Mouse (Mus musculus) bone marrow macrophage, adult 2 months (primary cell): ENCODE measurements around the gene Rfx7. TPM values are rescaled to one million over a fixed set of nuclear protein-coding genes. Genes with fewer than 3 reads are reported as not detected.

Experiments
- H3K27ac ChIP-seq: 2 replicates; pipeline ENCODE4 v1.5.1; 2012; ENCODE audit warnings: low read depth, low read length; ENCODE audit not compliant: insufficient read depth
- H3K4me1 ChIP-seq: 2 replicates; pipeline ENCODE4 v1.6.1; 2012; ENCODE audit warnings: low read length; ENCODE audit not compliant: control insufficient read depth, insufficient read depth
- H3K4me3 ChIP-seq: 2 replicates; pipeline ENCODE4 v1.5.1; 2012; ENCODE audit warnings: mild to moderate bottlenecking, low read length, moderate library complexity; ENCODE audit not compliant: insufficient read depth
- CTCF ChIP-seq: IDR thresholded peaks from 2 replicates; pipeline ENCODE4 v1.5.1; 2012; ENCODE audit warnings: low read depth, mild to moderate bottlenecking, low read length, moderate library complexity
- POLR2A ChIP-seq: IDR thresholded peaks from 2 replicates; pipeline ENCODE4 v1.6.1; 2012; ENCODE audit warnings: mild to moderate bottlenecking, low read depth, low read length, borderline replicate concordance
- polyA plus RNA-seq: library from polyadenylated mRNA; stranded (reverse); fragments of >200 nt; gene quantifications from 2 replicates; pipeline ENCODE4 v1.2.4, GENCODE M21; 2012; ENCODE audit not compliant: missing spikeins, insufficient read depth, insufficient read length

Gene Rfx7
- polyA plus RNA-seq, 1 experiment, result 17.9 TPM

DNA sequence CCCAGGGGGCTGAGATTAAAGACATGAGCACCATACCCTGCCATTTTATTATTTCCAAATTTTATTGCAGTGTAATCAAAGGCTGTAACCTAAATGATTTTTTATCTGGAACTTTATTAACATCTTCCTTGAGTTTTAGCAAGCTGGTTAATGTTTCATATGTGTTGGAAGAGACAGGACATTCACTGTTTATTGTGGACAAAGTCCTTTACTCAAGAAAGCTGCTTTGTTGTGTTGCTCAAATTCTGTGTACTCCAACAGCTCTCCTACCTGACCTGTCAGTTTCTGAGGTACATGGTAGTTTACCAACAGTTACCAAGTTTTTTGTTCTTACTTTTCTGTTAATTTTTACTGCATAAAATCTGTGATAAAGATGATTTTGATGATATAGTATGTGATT lies 16.7 kb upstream of the Rfx7 start:
- TF ChIP-seq CTCF, result no peak
- no peak for TF ChIP-seq POLR2A
- no peak overlapping the region for H3K27ac ChIP-seq
- H3K4me3 ChIP-seq, result no peak overlapping the region
- H3K4me1 ChIP-seq, result no peaks in the 10 kb centered on the region

DNA sequence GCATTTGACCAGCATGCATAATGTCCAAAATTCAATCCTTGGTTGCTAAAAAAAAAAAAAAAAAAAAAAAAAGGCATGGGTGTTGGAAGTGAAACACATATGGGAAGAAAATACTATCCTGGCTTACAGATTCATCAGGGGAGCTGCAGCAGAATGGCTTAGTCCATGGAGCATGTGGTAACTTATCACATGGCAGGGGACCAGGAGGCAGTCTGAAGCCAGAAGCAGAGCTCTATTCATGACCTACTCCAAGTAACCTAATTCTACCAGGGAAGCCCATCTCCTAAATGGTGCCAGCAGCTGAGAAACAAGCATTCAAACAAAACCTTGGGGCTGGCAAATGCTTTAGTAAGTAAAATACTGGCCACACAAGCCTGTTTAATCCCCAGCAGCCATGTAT lies 12.8 kb upstream of the Rfx7 start:
- no peak overlapping the region for H3K4me3 ChIP-seq
- H3K4me1 ChIP-seq, result no peaks in the 10 kb centered on the region
- TF ChIP-seq POLR2A, result no peak
- no peak for TF ChIP-seq CTCF
- no peak overlapping the region for H3K27ac ChIP-seq

DNA sequence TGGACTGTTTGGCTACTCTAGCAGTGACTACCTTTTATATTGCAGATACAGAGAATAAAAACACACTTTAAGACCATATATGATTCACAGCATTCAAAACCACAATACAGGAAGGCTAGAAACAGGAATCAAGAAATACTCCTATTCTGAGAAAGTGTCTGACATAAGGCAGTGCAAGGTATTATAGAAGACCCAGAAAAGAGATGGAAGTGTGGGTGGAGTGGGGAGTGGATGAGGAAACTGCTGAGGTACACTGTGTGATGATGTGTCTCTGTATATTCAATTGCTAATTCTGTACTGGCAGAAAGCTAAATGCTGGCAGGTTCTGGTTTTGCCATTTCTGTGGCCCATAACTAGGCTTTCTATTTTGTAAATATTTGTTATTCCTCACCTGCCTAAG lies 11.2 kb upstream of the Rfx7 start:
- peaks cover under 1% of the 10 kb centered on the region for H3K4me1 ChIP-seq
- no peak for TF ChIP-seq POLR2A
- no peak for TF ChIP-seq CTCF
- H3K27ac ChIP-seq, result no peak overlapping the region
- no peak overlapping the region for H3K4me3 ChIP-seq

DNA sequence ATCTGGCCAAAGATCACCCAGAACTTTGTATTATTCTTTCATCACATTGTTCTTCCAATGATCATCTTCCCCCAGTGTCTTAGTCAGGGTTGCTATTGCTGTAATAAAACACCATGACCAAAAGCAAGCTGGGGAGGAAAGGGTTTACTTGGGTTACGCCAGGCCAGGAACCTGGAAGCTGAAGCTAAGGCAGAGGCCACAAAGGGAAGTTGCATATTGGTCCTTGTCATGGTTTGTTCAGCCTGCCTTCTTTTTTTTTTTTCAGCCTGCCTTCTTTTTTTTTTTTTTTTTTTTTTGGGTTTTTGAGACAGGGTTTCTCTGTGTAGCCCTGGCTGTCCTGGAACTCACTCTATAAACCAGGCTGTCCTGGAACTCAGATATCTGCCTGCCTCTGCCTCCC lies 5.9 kb upstream of the Rfx7 start:
- no peak for TF ChIP-seq POLR2A
- TF ChIP-seq CTCF, result no peak
- H3K4me1 ChIP-seq, result peaks cover 12% of the 10 kb centered on the region
- H3K4me3 ChIP-seq, result no peak overlapping the region
- H3K27ac ChIP-seq, result no peak overlapping the region

DNA sequence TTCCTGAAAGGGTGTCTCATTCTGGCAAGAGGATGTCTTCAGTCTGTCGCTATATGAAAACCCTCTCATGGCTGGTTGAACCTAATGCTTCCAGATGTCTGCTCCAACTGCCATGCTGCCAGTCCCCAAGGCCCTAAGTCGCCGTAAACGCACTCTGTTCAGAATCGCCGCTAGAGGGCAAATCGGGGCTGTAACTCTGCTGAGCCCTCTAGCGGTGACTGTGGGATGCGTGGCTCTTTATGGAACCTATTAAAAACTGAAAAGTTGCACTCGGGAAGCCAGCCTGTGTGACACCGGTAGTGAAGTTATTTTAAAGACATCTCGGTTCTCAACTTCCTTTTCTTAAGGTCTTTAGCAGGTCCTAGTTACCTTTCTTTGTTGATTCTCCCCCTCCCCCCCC lies 1.8 kb upstream of the Rfx7 start:
- Histone ChIP-seq H3K4me1 (peaks cover 13% of the 10 kb centered on the region), H3K4me3 (no peak overlapping the region), H3K27ac (peak overlapping the region; percentile 99)
- TF ChIP-seq CTCF (peak; percentile 100), POLR2A (no peak)

DNA sequence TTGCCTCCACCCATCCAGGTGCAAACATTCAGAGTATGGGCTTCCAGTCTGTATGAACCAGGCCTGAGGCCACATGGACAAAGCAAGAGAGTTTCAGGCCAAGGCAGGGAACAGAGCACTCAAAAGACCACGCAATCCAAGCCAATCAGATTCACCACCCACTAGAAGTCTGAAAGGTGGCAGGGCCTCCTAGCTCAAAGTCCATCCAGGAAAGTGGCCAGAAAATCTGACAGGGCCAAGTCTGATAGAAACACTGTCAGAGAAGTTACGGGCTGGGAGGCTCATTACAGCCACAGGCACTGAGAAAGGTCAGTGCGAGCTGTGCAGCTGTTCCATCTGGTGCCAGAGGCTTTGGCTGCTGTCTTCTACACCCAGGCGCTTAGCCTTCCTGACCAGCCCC lies 1.2 kb upstream of the Rfx7 start:
- TF ChIP-seq POLR2A (peak; percentile 31; the same call in 1 of the 2 replicates), CTCF (no peak; the same call in 1 of the 2 replicates)
- Histone ChIP-seq H3K4me1 (peaks cover 12% of the 10 kb centered on the region), H3K27ac (peak overlapping the region; percentile 99), H3K4me3 (peak overlapping the region; percentile 95)

DNA sequence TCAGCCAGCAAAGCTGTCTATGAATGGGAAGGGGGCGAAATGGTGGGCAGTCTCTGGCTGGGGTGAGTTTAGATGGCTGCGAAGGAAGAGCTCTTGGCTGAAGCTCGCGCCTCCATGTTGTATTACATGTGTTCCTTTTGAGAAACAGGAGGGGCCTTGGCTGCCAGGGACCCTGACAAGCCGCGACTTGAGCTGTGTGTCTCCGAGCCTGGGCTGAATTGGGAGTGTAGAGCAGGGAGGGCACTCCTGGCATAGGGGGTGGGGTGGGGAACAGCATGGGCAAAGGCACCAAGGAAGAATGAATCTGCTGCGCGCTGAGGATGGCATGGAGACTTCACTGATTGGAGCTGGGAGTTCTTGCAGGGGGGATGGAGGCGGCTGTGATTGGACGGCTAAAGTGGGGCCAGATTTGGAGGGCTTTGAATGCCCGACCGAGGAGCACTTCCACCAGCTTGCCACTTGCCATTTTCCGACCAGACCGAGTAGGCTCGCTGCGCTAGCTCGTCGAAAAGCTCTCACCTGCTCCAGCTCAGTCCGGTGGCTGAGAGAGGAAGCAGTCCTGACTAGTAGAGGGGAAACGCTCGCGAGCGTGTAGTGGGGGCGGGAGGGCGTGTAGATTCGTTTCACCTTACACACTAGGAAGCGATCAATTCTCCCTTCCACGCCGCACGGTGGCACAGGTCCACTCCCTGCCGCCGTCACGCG lies 597 bp upstream of the Rfx7 start:
- Histone ChIP-seq H3K4me3 (peak overlapping the region; percentile 95), H3K4me1 (peaks cover 11% of the 10 kb centered on the region), H3K27ac (peak overlapping the region; percentile 99)
- no peak for TF ChIP-seq CTCF
- TF ChIP-seq POLR2A, result no peak; the same call in 1 of the 2 replicates

DNA sequence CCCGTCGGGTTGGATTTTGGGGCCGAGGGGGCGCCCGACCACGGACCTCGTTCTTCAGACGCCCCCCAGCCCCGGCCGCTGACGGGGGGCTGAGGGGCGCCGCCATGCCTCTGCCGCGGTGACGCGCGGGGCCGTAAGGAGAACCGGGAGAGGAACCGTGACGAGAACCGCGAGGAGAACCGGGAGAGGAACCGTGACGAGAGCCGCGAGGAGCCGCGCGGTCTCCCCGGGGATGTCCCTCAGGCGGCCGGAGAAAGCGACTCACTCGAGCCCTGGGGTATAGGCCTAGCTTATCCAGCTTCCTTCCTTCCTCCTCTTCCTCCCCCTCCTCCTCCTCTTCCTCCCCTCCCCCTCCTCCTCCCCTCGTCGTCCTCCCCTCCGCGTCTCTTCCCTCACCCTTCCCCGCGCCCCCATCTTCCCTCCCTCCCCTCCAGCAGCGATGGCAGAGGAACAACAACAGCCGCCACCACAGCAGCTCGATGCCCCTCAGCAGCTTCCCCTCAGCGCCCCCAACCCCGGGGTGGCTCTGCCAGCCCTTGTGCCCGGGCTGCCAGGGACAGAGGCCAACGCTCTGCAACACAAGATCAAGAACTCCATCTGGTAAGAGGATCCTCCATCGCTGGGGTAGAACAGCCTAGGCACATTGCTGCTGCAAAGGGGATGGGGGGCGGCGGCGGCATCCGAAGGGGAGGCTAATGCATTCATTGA lies 495 bp downstream of the Rfx7 start:
- TF ChIP-seq CTCF (0 out of 2 replicates have a peak, but pooled peaks have one; percentile 13), POLR2A (no peak)

DNA sequence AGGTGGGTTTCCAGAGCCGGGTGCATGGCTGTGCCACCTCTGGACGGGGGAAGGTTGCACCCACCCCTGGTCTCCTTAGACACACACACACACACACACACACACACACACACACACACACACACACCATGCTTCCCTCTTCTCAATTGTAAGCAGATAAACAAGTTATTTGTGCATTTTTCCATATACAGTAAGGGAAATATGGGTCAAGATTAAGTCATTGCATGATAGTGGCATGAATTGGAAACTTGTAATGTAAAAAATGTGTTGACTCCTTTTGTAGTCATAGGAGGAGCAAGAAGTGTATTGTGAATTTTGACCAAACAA lies 1.0 kb downstream of the Rfx7 start:
- no peak for TF ChIP-seq POLR2A
- Histone ChIP-seq H3K4me3 (peak overlapping the region; percentile 95), H3K4me1 (peaks cover 10% of the 10 kb centered on the region), H3K27ac (peak overlapping the region; percentile 81)

More for the DNA sequence above, 495 bp downstream of the Rfx7 start:
- peak overlapping the region; percentile 95 for H3K27ac ChIP-seq
- H3K4me1 ChIP-seq, result peaks cover 10% of the 10 kb centered on the region
- peak overlapping the region; percentile 95 for H3K4me3 ChIP-seq

DNA sequence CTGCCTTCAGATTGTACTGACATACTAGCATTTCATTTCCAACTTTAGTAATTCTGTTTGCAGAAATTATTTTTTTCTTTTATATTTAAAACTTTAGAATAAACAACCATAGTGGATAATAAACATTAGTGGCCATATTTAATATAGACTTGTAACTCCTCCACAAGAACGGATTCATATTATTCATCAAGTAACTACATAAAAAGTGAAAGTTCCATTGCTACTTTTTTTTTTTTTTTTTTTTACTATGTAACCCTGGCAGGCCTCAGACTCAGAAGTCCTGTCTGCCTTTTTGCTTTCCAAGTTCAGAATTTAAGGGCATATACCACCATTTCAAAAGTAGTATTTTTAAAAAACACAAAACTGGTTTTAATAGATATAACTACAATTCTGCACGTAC lies 2.9 kb downstream of the Rfx7 start:
- H3K4me3 ChIP-seq, result no peak overlapping the region
- no peak overlapping the region for H3K27ac ChIP-seq
- TF ChIP-seq CTCF, result no peak
- no peak for TF ChIP-seq POLR2A
- H3K4me1 ChIP-seq, result peaks cover 15% of the 10 kb centered on the region

DNA sequence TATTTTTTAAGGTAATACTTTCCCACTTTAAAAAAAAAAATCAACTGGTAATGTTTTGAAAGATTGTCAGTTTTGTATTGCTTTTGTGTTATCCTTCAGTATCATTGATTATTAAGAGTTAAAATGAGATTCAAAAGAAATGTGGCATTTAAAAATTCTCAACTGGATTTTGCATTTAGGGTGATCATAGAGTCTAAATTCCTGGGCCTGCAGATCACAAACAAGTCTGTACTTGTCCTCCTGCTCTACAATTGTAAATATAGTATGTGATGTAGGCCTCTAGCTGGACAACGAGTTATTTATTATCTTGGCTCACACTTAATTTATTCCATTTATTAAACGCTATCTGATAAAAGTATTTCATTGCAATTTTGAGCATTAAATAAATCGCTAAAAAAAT lies 3.4 kb downstream of the Rfx7 start:
- Histone ChIP-seq H3K4me1 (peaks cover 15% of the 10 kb centered on the region), H3K27ac (no peak overlapping the region), H3K4me3 (no peak overlapping the region)
- TF ChIP-seq CTCF (no peak), POLR2A (no peak)
